Mouse (Mus musculus) megakaryocyte, embryonic 14.5 days (primary cell): Measurements from ENCODE around the gene Agrp.

Experiments used
- FLI1 ChIP-seq: IDR thresholded peaks from 2 replicates; pipeline ENCODE4 v1.6.1; 2012; ENCODE audit warnings: low read length, inconsistent platforms, mixed read lengths
- GATA1 ChIP-seq: IDR thresholded peaks from 3 replicates; pipeline ENCODE4 v1.6.1; 2012; ENCODE audit warnings: mixed read lengths, low read length, inconsistent platforms, borderline replicate concordance

DNA sequence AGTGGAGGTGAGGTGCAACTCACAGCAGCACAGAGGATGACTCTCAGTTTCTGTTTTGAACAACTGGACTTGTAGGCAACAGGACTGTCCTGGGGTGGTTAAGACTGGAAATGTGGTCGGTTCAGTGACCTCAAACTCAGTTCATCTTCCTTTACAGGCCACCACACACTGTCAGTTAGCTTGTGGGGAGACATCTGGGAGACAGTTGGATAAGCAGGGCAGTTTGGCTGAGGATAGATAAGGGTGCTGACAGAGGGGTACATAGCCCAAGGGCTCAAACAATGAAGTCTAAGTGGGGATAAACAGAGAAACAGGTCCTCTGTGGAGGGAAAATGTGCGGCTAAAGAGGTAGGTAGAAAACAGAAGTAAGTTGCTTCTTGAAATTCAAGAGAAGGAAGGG lies 27.8 kb downstream of the Agrp start:
- TF ChIP-seq GATA1 (peak; percentile 85; the same call in 2 of the 3 replicates), FLI1 (no peak)
